Mouse (Mus musculus) right cerebral cortex, postnatal 36 days (tissue): ENCODE measurements around the gene Gys1.
"Not testable (repeated sequence)": the region's sequence is repeated elsewhere in the genome, so short reads cannot be mapped to it uniquely, and the experiment has no call there.

Source experiments
- DNase-seq, 2 experiments: peaks; one replicate each; pipeline ENCODE4 v3.0.0; 2022; ENCODE audit warnings: low spot score in 2 of 2, mixed read lengths in 1 of 2

Gys1 gene

DNA sequence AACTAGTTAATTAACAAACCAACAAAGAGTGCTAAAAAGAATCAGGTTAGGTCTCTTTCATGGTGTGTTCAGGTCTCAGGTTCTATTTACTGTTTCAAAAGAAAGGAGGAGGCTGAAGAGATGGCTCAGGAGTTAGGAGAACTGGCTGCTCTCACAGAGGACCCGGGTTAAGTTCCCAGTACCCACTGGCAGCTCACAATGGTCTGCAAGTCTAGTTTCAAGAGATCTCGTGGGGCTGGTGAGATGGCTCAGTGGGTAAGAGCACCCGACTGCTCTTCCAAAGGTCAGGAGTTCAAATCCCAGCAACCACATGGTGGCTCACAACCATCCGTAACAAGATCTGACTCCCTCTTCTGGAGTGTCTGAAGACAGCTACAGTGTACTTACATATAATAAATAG lies 45.7 kb downstream of the Gys1 start:
- not testable (repeated sequence) for DNase-seq

DNA sequence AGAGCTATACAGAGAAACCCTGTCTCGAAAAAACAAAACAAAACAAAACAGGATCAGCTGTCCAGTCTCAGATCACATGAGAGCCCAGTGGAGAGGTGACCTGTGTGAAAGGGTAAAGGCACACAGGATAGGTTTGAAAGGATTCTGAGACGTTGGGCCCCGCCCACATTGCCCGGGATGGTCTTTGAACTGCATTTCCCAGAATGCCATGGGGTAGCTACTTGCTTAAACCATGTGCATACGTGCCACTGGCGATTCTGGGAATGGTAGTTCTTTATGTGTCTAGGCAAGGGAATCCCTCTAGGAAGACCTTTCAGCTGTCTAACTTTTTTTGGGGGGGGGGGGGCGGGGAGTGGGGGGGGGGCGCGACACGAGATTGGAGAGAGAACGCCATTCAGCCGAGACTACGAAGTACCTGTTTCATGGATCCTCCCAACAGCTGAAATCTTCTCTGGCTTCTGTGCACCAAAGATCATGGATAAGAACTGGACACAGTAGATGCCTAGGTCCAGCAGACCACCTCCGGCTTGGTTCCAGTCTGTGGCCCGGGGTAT lies 46.8 kb downstream of the Gys1 start, which contains the start of gene Tulp2:
Gene Tulp2 (plus strand): TSS at position 504 of the 554 bp plus-strand sequence.
- peak; percentile 56 to 72 for DNase-seq

DNA sequence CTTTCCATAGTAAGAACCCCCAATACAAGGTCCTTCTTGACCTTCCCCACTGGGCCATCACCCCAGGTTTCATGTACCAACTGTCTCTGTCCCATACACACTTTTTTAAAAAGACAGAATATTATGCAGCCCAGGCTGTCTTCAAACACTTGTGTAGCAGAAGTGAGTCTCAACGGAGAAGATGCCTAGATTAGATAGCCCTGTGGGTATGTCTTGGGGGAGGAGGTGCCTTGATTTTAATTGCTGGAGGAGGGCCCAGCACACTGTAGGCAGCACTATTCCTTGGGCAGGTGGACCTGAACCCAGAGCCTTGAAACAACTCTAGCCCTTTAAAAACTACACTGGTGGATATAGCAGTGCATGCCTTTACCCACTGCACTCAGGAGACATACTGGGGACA lies 47.5 kb downstream of the Gys1 start:
- no peak for DNase-seq

DNA sequence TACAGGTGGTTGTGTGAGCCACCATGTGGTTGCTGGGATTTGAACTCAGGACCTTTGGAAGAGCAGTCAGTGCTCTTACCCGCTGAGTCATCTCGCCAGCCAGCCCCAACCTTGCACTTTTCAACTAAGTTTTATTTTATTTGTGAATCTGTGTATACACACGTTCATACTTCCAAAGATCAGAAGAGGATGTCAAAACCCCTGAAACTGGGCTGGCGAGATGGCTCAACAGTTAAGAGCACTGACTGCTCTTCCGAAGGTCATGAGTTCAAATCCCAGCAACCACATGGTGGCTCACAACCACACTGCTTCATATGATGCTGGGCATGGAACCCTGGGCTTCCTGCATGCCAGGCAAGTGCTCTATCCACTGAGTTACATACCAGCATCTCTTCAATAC lies 50.3 kb downstream of the Gys1 start:
- DNase-seq, result not testable (repeated sequence)

DNA sequence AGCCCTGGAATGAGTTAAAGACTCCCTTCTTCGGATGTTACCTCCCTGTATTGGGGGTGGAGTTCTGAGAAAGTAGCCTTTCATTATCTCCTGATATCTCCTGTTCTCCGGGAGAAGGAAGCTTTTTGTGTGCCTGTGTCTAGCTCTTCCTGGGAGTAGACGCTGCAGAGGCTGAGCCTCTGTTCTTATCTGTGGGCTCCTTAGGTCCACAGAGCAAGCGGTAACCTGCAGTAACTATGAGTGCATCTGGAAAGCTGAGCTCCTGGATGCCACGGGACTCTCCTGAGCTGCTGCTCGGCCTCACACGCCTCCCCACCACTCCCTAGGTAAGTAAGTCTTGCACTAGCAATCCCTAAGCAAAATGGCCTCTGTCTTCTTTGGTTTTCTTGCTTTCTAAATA lies 51.5 kb downstream of the Gys1 start:
- DNase-seq, result no peak

DNA sequence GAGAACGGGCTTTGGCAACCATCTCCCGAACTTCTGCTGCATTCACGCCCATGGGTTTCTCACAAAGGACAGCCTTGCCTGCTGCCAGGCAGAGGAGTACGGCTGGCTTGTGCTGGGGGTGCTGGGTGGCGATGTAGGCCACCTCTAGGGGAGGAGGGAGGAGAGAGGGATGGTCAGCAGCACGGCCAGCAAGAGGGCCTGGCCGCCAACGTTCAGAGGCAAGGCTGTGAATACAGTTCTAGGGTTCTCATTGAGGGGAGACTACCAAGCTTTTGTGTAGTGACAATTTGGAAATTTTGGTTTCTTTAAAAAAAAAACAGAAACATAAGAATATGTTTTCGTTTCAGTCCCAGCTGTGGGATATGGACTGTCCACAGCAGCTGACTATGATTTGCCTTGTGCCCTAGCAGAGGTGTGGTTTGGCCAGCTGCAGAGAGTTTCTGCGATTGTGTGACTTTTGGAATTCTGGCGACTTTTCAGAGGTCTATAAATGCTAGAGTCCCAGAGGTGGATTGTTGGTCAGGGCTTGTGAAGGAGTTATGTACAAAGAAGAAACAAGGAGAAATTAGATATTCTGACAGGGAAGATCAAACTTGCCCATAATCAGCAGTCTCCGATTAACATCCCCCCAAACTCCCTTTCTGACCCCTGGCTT lies 52.2 kb downstream of the Gys1 start, which contains the start of gene Gm45808:
Gene Gm45808 (minus strand): TSS at position 51 of the 655 bp plus-strand sequence.
- no peak for DNase-seq

DNA sequence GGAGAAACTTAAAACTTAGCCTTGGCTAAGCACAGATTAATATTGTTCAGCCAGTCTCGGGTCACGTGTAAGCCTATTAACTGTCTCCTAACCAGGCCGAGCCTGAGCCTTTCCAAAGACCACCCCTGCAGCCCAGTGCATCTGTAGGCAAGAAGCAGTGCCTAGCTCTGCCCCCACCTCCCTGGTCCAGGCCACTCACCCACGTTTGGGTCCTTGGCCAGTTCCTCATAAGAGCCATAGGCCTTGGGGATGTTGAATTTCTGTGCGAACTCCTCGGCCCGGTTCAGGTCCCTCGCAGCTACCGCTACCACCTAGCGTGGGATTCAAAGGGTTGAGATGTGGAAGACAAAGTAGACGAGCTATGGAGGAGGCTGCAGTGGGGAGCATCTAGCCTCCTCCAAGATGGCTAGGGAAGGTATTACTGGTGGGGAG lies 53.2 kb downstream of the Gys1 start:
- DNase-seq, result no peak

DNA sequence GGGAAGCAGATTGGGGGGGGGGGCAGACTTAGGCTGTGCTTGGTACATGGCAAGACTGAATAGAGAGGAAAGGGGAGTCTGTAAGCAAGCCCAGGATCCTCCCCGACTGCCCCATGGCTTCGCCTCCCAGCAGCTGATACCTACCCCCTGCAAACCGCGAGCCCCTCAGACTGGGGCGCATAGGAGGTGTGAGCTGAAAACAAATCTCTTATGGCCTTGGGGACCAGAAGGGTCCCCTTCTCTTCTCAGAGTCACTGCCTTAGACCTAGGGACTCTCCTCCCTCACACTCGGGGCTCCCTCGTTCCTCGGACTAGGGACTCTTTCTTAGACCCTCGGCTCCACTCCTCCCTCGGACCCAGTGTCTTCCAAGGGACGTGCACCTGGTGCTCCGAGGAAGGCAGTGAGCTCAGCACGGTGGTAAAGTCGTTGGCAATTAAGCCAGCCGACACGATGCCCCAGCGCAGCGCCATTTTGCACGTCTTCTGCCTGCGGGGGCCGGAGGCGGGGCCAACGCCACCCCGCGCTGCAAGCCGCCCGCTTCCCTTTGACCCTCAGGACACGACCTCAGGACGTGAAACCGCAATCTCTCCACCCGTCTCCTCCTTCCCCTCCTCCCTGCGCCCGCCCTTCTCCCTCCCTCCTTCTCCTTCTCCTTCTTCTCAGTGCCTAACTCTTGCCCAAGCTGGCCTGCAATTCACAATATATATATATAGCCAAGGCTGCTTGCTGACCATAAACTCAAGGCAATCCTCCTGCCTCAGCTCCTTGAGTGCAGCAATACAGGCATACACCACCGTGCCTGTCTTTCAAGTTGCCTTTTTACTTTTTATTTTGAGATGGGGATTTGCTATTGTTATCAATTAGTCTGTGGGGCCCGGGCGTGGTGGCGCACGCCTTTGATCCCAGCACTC lies 53.9 kb downstream of the Gys1 start, which contains the start of gene Dhdh:
Gene Dhdh (minus strand): TSS at position 513 of the 912 bp plus-strand sequence.
- DNase-seq, result no peak

DNA sequence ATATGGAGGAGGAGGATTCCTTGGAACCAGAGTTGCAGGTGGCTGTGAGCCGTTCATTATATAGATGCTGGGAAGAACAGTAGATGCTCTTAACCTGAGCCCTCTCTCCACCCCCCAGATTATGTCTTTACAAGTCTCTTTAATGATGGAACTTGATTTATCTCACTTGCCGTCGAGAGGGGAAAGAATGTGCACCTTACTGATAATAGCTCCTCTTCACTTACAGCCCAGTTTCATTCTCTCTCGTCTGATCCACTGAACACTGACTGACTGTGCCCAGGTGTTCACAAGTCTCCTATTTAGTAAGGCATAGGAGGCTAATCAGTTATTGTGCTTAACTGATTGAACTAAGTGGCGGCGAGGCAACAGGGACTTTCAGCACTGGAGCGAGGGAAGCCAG lies 54.9 kb downstream of the Gys1 start:
- DNase-seq, result no peak

DNA sequence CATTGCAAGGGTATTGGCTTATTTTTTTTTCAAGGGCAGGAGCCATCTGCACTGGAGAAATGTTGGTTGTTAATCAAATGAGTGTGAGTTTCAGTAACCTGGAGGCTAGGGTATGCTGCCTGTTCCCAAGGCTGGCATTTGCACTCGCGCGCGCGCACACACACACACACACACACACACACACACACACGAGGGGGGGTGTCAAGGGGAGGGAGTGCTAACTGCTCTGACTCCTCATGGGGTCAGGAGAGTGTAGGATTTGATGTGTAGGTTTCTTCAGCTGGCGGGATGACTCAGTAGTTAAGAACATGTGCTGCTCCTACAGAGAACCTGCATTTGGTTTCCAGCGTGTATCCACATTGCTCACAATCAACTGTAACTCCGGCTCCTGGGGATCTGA lies 56.2 kb downstream of the Gys1 start:
- peak in 1 of 2 experiments; percentile 20 for DNase-seq

DNA sequence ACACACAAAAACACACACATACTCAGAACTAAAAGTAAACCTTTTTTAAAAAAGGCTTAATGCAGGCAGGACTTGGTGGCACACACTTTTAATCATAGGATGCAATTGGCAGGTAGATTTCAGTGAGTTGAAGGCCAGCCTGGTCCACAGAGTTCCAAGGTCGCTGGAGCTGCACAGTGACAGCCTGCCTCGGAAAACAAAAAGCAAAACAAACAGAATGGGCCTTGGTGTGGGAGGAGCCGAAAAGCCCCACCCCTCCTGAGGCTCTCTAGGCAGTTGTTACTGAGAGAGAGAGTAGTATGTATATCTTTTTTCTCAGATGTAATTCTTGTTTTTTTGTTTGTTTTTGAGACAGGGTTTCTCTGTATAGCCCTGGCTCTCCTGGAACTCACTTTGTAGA lies 56.6 kb downstream of the Gys1 start:
- DNase-seq, result no peak

DNA sequence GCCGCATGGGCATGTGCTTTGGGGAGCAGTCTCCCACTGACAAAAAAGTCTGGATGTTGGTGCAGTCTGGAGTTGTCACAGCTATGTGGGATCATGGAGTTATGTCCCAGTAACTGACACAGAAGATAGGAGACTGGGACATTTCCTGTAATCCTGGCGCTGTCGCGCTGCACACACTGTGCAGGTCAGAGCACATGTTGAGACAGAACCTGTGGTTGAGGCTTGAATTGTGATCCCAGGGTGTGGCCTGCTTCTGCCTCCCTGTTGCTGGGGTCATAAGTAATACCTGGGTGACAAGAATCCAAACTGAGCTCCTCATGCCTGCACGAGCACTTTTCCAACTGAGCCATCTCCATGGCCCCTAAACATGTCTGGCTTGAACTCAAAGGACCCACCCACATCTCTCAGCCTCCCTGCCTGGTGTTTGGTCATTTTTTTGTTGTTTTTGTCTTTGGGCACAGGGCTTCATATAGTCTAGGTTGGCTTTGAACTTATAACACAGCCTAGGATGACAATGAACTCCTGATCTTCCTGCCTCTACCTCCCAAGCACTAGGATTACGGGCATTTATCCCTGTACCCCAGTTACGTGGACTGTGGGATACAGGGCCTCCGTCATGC lies 57.7 kb downstream of the Gys1 start:
- DNase-seq, result no peak

DNA sequence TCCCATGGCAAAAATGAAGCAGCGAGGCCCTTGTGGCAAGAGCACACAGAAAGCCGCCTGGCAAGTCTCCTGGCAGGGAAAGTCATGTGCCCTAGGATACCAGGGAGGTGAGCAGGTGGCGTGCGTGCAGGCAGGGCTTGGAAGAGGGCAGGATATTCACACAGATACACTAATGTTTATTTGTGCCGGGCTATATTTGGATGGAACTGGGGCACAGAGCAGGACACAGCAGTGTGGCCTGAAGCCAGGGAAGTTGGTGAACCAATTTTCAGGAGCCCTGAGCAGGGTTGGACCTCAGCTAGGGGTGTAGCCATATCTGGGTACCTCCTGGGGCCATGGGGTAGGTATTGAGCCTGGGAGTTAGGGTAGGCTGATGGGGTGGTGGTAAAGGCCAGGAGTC lies 58.3 kb downstream of the Gys1 start:
- DNase-seq, result no peak

DNA sequence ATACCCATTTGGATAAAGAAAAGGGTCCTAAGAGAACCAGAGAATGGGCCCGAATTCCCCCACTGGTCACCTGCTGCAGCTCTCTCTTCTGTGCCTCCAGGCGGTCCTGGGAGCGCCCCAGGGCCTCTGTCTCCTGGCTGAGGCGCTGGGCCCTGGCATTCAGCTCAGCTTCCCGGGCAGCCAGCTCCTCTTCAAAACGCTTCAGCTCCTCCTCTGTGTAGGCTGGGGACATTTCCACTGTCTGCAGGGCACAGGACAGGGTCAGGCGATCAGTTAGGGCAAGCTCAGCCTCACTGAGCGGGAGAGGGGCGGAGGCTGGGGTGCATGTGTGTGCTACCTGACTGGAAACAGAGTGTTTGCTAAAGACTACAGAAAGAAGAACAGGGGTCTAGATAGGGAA lies 59.9 kb downstream of the Gys1 start:
- no peak for DNase-seq

DNA sequence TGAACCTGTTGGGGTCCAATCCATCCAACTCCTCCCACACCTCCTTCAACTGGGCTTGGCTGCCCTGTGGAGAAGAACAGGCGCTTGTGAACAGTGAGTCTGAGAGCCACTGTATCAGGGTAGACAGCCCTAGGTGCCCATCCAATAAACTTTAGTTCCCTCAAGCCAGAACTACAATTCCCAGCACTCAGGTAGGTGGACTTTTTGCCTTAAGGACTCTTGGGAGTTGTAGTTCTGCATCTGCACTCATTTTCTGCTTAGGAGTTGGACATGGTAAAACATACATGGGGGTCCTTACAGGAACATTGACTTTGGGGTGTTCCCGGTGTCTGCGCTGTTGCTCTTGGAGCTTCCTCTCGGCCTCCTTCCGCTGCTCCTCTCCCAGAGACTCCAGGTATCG lies 63.8 kb downstream of the Gys1 start:
- DNase-seq, result no peak
